Mouse (Mus musculus): ENCODE results near the gene Mob4. TPM values are rescaled to one million over a fixed set of nuclear protein-coding genes. Genes with fewer than 3 reads are reported as not detected.

The Mob4 gene
- polyA plus RNA-seq, 1 experiment from 2014 or later: 143 TPM

DNA sequence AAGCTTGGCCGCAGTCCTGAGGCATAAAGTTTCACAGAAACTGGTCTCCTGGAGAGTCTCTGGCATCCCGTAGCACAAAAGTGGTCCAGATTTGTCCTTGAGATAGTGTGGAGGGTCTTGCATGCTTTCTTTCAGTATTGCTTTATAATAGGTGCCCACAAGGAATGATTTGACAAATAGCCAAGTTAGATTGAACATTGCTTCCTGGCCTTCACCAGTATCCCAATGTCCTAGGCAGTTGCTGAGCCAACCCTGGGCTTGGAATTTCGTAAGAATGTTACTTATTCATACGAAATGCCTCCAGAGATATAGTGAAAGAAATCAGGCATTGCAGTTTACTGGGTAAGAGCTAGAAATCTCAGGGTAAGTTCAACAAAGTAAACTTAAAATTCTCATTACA lies 37.6 kb downstream of the Mob4 start:
- no peaks in the 10 kb centered on the region for H3K27me3 ChIP-seq
- no peak overlapping the region for H3K4me2 ChIP-seq
- H3K4me1 ChIP-seq: no peaks in the 10 kb centered on the region
- ATAC-seq (replicated peaks; ENCODE audit: low FRiP score): no peak
- H3K9me3 ChIP-seq (replicated peaks): peaks cover 11% of the 10 kb centered on the region; the same call in 1 of the 2 replicates
- no peak overlapping the region for H3K4me3 ChIP-seq (replicated peaks)
- H3K27ac ChIP-seq: no peak overlapping the region
- H3K9ac ChIP-seq: no peak overlapping the region
- WGBS: 94% methylated on average over 4 of the region's 4 CpGs
- 0 out of 2 replicates have a peak, but pooled peaks cover 9% of the 10 kb centered on the region for H3K36me3 ChIP-seq

DNA sequence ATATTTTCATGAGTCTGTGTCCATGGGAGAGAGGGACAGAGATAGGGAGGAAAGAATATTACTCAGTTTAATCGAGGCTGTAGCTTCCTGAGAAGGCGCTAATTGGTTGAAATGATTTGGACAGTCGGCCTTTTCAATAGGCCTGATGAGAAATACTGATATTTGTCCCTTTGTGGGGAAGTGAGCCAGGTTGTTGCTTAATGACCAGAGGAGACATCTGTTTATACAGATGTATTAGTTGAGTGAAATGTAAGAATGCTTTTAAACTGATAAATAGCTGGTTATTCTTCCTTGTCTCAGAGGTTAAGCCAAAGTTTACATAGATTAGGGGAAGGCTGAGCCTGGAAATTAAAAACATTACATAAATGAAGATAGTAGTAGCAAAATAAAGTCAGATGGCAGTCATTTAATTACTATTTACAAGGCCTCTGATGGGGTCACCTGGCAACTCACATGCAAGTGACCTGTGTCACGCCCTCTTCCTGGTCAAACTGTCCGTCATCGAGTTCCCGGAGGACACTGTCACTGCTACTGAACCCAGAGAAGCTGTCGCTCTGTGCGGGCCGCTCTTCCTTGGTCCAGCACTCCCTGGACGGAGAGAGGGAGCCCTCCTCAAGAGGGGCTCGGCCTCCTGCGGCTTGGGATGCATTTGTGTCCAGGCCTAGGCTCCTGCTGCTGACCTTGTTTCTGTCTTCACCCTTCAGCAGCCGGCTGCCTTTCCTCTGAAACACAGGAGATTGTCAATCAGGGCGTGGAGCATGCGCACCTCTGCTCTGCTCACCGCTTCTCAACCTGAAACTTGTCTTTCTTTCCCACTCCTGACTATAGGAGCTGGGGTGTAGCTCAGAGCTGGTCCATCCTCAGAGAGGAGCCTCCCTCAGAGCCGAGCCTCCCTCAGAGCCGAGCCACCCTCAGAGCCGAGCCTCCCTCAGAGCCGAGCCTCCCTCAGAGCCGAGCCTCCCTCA lies 40.6 kb downstream of the Mob4 start:
- Histone ChIP-seq H3K4me2 (peak overlapping the region; percentile 32), H3K9ac (no peak overlapping the region), H3K27me3 (no peaks in the 10 kb centered on the region), H3K36me3 (0 out of 2 replicates have a peak, but pooled peaks cover 9% of the 10 kb centered on the region), H3K4me3 (replicated peaks) (peak overlapping the region; percentile 8; the same call in 1 of the 2 replicates), H3K27ac (no peak overlapping the region), H3K9me3 (replicated peaks) (peaks cover 11% of the 10 kb centered on the region; the same call in 1 of the 2 replicates), H3K4me1 (no peaks in the 10 kb centered on the region)
- WGBS: 59% methylated on average over 22 of the region's 22 CpGs
- 0 out of 2 replicates have a peak, but pooled peaks have one; percentile 40 for ATAC-seq (replicated peaks; ENCODE audit: low FRiP score)

DNA sequence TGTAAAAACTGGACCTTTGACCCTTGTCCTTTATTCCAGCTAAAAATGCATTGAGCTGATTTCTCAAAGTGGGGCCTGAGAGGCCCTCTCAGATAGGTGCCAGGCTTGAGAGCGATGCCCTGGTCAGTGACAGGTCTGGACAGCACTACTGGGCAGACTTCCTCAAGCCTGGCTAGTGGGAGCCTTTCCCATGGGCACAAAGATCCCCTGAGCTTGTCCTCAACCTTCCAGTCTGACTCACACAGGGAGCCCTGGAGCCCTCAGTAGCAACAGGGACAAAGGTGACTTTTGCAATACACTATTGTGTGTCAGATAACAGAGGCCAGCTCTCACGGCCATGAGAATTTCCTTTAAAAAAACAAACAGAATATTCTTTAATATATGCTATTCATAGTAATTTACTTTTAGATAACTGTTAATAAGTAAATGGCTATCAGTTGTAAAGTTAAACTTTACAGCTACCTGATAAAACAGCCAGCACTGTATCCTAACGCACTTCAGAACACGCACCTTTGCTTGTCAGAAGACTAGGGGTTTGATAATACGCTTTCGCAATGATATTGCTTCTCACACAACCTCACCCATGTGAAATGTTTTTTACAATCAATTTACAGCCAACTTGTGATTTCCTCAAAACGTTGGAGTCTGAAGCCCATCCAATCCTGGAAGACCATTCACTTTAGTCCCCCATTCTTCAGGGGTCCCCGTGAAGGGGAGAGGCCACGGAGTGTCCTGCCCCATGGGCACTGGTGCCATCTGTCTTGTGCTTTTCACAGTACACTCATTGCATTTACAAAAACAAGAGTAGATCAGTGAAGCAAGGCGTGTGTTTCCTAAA lies 42.9 kb downstream of the Mob4 start:
- ATAC-seq (replicated peaks; ENCODE audit: low FRiP score): no peak
- no peaks in the 10 kb centered on the region for H3K4me1 ChIP-seq
- 87% methylated on average over 10 of the region's 10 CpGs for WGBS
- H3K9me3 ChIP-seq (replicated peaks): peaks cover 4% of the 10 kb centered on the region; the same call in 1 of the 2 replicates
- H3K36me3 ChIP-seq: 0 out of 2 replicates have a peak, but pooled peaks cover 9% of the 10 kb centered on the region
- H3K4me2 ChIP-seq: no peak overlapping the region
- no peak overlapping the region for H3K27ac ChIP-seq
- no peak overlapping the region for H3K9ac ChIP-seq
- no peak overlapping the region for H3K4me3 ChIP-seq (replicated peaks)
- no peaks in the 10 kb centered on the region for H3K27me3 ChIP-seq

DNA sequence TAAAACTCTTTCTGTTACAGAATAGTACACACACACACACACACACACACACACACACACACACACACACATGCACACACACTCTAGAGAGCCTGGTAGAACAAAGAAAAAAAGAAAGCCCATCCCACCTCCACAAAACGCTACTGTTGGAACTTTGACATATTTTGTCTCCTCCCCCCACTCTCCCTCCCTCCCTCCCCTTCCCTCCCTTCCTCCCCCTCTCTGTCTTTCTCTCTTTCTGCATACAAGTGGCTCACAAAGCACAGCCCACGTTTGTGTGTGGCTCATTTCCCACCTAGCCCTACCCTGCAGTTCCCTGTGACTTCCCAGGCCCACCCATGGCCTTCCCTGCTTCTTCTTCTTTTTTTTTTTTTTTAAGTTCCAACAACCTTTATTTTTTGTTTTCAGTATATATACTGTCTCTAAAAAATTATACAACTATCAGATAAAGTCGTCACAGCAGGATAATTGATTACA lies 43.6 kb downstream of the Mob4 start:
- Histone ChIP-seq H3K4me2 (no peak overlapping the region), H3K4me1 (no peaks in the 10 kb centered on the region), H3K4me3 (replicated peaks) (no peak overlapping the region), H3K27ac (no peak overlapping the region), H3K27me3 (no peaks in the 10 kb centered on the region), H3K36me3 (0 out of 2 replicates have a peak, but pooled peaks cover 4% of the 10 kb centered on the region), H3K9ac (no peak overlapping the region), H3K9me3 (replicated peaks) (no peaks in the 10 kb centered on the region)
- ATAC-seq (replicated peaks; ENCODE audit: low FRiP score): no peak
- WGBS: 33% methylated on average over 3 of the region's 3 CpGs

DNA sequence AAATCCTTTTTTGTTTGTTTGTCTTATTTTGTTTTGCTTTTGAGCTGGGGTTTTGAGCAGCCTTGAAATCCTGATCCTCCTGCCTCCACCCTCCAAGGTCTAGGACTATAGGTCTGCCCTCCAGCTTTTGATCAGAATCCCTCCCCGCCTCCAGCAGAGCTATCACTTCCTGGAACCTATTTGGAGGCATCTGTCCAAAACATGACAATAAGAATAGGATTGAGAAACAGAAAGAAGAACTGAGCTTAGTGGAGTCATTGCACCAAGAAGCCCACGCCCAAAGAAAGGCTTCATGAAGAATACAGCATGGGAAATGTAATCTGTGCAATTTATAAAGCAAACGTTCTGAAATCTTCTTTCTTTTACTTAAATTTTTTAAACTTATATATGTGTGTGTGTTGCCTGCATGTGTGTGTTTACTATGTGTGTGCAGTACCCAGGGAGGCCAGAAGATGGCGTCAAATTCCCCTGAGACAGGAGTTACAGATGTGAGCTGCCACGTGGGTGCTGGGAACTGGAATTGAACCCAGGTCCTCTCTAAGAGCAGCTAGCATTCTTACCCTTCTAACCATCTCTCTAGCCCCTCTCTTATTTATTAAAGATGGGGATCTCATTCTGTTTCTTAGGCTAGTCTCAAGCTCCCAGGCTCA lies 49.0 kb downstream of the Mob4 start:
- peaks cover 24% of the 10 kb centered on the region for H3K36me3 ChIP-seq

DNA sequence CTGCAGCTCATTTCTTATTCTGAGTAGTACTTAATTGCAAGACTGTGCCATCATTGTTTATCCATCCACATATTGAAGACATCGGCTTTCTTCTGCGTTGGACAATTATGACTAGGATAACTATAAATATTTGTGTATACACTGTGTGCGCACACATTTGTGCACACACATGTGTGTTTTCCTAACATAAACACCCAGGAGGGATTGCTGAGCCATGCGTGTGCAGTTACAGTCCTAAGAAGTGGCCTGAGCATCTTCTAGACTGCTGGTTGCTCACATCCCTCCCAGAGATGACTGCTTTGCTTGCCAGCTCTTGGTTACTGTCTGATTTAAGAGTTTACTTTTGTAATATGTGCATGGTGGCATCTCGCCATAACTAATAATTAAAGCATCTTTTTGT lies 51.4 kb downstream of the Mob4 start:
- 89% methylated on average over 5 of the region's 5 CpGs for WGBS
- ATAC-seq (replicated peaks; ENCODE audit: low FRiP score): no peak
- H3K4me2 ChIP-seq: no peak overlapping the region
- H3K9me3 ChIP-seq (replicated peaks): no peaks in the 10 kb centered on the region
- peaks cover 24% of the 10 kb centered on the region for H3K36me3 ChIP-seq
- no peak overlapping the region for H3K27ac ChIP-seq
- no peak overlapping the region for H3K4me3 ChIP-seq (replicated peaks)
- H3K4me1 ChIP-seq: no peaks in the 10 kb centered on the region
- no peak overlapping the region for H3K9ac ChIP-seq
- H3K27me3 ChIP-seq: no peaks in the 10 kb centered on the region

More for the DNA sequence above, 49.0 kb downstream of the Mob4 start:
- Histone ChIP-seq H3K9ac (no peak overlapping the region), H3K27ac (no peak overlapping the region), H3K4me2 (no peak overlapping the region), H3K4me1 (no peaks in the 10 kb centered on the region), H3K9me3 (replicated peaks) (no peaks in the 10 kb centered on the region), H3K27me3 (no peaks in the 10 kb centered on the region), H3K4me3 (replicated peaks) (no peak overlapping the region)
- 86% methylated on average over 5 of the region's 5 CpGs for WGBS
- no peak for ATAC-seq (replicated peaks; ENCODE audit: low FRiP score)

DNA sequence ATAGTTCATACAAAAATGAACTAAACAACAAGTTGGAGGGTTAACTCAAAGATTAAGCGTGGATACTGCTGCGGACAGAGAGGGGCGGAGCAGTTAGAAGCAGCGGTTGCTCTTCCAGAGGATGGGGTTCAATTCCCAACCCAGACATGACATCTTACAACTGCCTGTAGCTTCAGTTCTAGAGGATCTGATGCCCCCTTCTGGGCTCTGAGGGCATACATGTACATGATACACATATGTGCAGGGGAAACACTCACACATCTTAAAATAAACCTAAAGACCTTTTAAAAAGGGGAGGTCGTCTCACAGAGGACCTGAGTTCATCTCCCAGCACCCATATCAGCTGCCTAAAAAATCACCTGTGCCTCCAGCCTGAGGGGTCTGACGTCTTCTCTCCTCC lies 54.7 kb downstream of the Mob4 start:
- Histone ChIP-seq H3K4me1 (no peaks in the 10 kb centered on the region), H3K9ac (no peak overlapping the region), H3K4me3 (replicated peaks) (no peak overlapping the region), H3K27ac (no peak overlapping the region), H3K27me3 (no peaks in the 10 kb centered on the region), H3K36me3 (peaks cover 22% of the 10 kb centered on the region), H3K4me2 (no peak overlapping the region), H3K9me3 (replicated peaks) (no peaks in the 10 kb centered on the region)
- 85% methylated on average over 6 of the region's 6 CpGs for WGBS
- 0 out of 2 replicates have a peak, but pooled peaks have one; percentile 15 for ATAC-seq (replicated peaks; ENCODE audit: low FRiP score)

DNA sequence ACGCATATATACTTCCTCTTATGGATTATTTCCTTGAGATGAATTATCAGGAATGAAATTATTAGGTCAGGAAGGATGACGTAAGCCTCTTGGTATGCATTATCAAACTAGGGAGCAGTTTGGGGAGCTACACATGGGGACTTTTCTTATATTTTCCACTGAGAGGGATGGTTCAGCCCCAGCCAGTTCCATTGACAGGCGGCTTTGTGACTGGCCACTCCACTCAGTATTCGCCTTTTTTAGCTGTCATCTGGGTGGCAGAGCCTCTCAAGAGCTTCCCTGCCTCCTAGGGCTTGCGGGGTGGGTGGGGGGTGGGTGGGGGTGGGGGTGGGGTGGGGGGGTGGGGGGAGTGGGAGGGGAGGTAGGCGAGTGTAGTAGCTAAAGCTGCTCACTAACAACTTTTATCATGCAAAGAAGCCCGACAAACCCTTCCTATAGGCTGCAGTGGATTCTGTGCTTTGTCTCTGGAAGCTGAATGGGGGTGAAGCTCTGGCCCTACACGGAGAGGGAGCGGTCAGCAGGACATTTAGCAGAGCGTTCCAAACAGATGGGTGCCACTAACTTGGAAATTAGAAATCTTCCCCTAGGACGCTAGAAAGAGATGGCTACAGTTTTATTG lies 55.7 kb downstream of the Mob4 start:
- Histone ChIP-seq H3K36me3 (peaks cover 14% of the 10 kb centered on the region; the same call in 1 of the 2 replicates), H3K4me2 (no peak overlapping the region), H3K4me1 (0 out of 2 replicates have a peak, but pooled peaks cover under 1% of the 10 kb centered on the region), H3K4me3 (replicated peaks) (no peak overlapping the region), H3K9ac (no peak overlapping the region), H3K9me3 (replicated peaks) (no peaks in the 10 kb centered on the region), H3K27ac (no peak overlapping the region), H3K27me3 (no peaks in the 10 kb centered on the region)
- 42% methylated on average over 11 of the region's 11 CpGs for WGBS
- ATAC-seq (replicated peaks; ENCODE audit: low FRiP score): no peak

DNA sequence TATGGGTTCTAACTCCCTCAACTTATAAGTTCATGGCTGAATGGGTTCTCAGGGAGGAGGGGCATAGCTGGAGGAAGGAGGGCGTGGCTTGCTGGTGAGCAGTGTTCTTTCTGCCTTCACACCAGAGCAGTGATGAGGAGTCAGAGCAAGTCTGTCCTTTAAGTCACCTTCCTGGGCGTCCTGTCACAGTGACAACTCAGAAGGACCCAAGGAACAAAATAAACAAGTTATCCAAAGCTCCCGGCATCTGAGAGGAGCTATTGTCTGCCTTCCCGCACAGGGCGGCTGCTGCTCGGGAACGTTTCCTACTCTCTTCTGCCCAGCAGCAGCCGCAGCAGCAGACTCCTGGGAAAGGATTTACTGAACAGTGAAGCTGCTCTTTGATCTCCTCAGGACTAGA lies 61.0 kb downstream of the Mob4 start:
- Histone ChIP-seq H3K4me1 (peaks cover 34% of the 10 kb centered on the region), H3K9me3 (replicated peaks) (no peaks in the 10 kb centered on the region), H3K9ac (peak overlapping the region; percentile 26; the same call in 1 of the 2 replicates), H3K27ac (peak overlapping the region; percentile 51), H3K4me2 (peak overlapping the region; percentile 58), H3K4me3 (replicated peaks) (peak overlapping the region; percentile 35), H3K27me3 (no peaks in the 10 kb centered on the region), H3K36me3 (no peaks in the 10 kb centered on the region)
- WGBS: 29% methylated on average over 8 of the region's 8 CpGs
- ATAC-seq (replicated peaks; ENCODE audit: low FRiP score): peak; percentile 79

DNA sequence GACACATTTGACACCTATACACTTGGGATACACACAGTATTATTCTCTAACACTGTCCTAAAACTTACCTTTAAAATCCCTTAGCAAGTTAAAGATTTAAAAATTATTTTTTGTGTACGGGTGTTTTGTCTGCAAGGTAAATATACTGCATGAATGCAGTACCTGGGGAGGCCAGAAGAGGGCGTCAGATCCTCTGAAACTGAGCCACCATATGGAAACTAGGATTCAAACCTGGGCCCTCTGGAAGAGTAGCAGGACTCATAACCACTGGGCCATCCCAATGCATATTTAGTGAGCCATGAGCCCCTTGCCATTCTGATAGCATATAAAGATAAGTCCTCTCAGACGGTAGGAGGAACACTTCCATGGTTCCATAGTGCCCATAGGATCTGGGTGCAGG lies 61.8 kb downstream of the Mob4 start:
- H3K9me3 ChIP-seq (replicated peaks): no peaks in the 10 kb centered on the region
- WGBS: 60% methylated on average over 3 of the region's 3 CpGs
- H3K36me3 ChIP-seq: no peaks in the 10 kb centered on the region
- H3K27ac ChIP-seq: peak overlapping the region; percentile 72
- no peaks in the 10 kb centered on the region for H3K27me3 ChIP-seq
- H3K4me1 ChIP-seq: peaks cover 34% of the 10 kb centered on the region
- no peak overlapping the region for H3K4me3 ChIP-seq (replicated peaks)
- no peak overlapping the region for H3K9ac ChIP-seq
- ATAC-seq (replicated peaks; ENCODE audit: low FRiP score): peak; percentile 20; the same call in 1 of the 2 replicates
- H3K4me2 ChIP-seq: no peak overlapping the region

DNA sequence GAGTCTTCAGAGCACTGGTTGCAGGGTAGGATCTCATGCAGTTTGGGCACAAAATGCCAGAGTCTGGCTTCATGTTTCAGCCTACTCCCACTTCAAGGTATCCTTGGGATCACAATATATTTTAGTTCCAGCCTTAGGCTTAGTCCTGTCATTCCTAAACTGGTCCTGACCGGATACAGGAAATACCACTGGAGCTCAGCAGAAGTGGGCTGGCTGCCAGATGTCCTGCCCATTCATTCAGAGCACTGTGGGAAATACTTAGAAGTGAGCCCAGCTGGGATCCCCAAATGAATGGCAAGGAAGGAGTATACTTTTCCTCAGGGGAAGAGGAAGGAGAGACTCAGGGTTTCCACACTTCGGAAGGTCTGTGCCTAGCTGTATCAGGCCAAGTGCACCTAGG lies 62.3 kb downstream of the Mob4 start:
- Histone ChIP-seq H3K4me2 (no peak overlapping the region), H3K4me3 (replicated peaks) (no peak overlapping the region), H3K9me3 (replicated peaks) (no peaks in the 10 kb centered on the region), H3K27me3 (no peaks in the 10 kb centered on the region), H3K4me1 (peaks cover 34% of the 10 kb centered on the region), H3K27ac (peak overlapping the region; percentile 72), H3K9ac (no peak overlapping the region), H3K36me3 (no peaks in the 10 kb centered on the region)
- peak; percentile 67 for ATAC-seq (replicated peaks; ENCODE audit: low FRiP score)
- WGBS: 39% methylated on average over 2 of the region's 2 CpGs

Data from kidney, embryonic 15.5 days (tissue).